1 mouse cellular context compared by ENCODE assay signal in the genomic region with DNA sequence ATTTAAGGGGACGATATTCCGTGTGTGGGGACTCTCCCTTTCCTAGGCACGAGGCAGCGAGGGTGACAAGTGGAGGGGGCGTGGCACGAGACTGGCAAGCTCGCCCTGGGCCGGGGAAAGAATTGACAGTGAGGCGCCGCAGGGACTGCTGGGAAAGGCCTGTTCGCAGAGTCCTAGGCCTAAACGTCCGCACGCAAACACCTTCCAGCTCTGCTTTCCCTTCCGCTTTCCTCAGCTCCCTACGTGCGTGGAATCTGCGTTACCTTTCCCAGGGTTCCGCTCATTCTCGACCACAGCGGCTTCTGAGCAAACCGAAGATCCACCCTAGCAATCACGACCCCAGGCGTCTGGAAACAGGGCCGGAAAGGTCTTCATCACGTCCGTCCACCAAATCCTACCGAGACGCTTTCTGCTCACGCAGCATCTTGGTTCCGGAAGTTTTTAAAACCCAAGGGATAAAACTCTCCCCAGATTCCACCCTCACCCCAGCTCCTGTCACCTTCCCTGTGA.
TF ChIP-seq lines count a peak whose summit lies in the region.

No protein-coding gene starts in this region.

TF ChIP-seq in CH12.LX, 34 proteins besides CTCF, POLR2A, EP300 and RAD21 (continued from another document):
- TF ChIP-seq JUND (conservative IDR thresholded peaks at IDR 0.05; ENCODE audit: low read depth, low read length) (0 out of 2 replicates have a peak, but pooled peaks have one; percentile 36), ZKSCAN1 (IDR thresholded peaks at IDR 0.05; ENCODE audit: borderline replicate concordance, low read depth, low read length) (no peak), E2F4 (IDR thresholded peaks at IDR 0.05; ENCODE audit: insufficient replicate concordance, low read depth, low read length) (no peak), USF1 (IDR thresholded peaks at IDR 0.05; ENCODE audit: low read depth, low read length) (no peak), MYC (IDR thresholded peaks at IDR 0.05; ENCODE audit: low read depth, low read length) (peak; percentile 86), POLR2AphosphoS2 (IDR thresholded peaks at IDR 0.05; ENCODE audit: low read depth, low read length) (no peak), MAFK (IDR thresholded peaks at IDR 0.05; ENCODE audit: insufficient replicate concordance, low read length) (no peak), SIN3A (IDR thresholded peaks at IDR 0.05; ENCODE audit: low read length) (peak; percentile 94), ZNF384 (IDR thresholded peaks at IDR 0.05; ENCODE audit: low read depth, low read length) (no peak), CHD1 (IDR thresholded peaks at IDR 0.05; ENCODE audit: low read depth, low read length) (no peak), CHD2 (IDR thresholded peaks at IDR 0.05; ENCODE audit: low read length) (no peak), IRF4 (IDR thresholded peaks at IDR 0.05; ENCODE audit: low read depth, low read length) (no peak), SMC3 (IDR thresholded peaks at IDR 0.05; ENCODE audit: low read depth, low read length) (no peak), HCFC1 (IDR thresholded peaks at IDR 0.05; ENCODE audit: low read depth, low read length) (peak; percentile 90), USF2 (conservative IDR thresholded peaks at IDR 0.05; ENCODE audit: low read depth, low read length) (no peak), MXI1 (IDR thresholded peaks at IDR 0.05; ENCODE audit: low read depth, low read length) (peak; percentile 96), RCOR1 (conservative IDR thresholded peaks at IDR 0.05; ENCODE audit: low read depth, low read length) (no peak), ELF1 (IDR thresholded peaks at IDR 0.05; ENCODE audit: low read depth, low read length) (peak; percentile 43; the same call in 1 of the 2 replicates), MAZ (IDR thresholded peaks at IDR 0.05; ENCODE audit: low read depth, low read length) (peak; percentile 51; the same call in 1 of the 2 replicates), UBTF (IDR thresholded peaks at IDR 0.05; ENCODE audit: low read depth, low read length) (no peak), ETS1 (conservative IDR thresholded peaks at IDR 0.05; ENCODE audit: low read depth, low read length) (peak; percentile 47; the same call in 1 of the 2 replicates), KAT2A (IDR thresholded peaks at IDR 0.05; ENCODE audit: insufficient replicate concordance, low read length) (peak; percentile 84; the same call in 1 of the 2 replicates), NELFE (IDR thresholded peaks at IDR 0.05; ENCODE audit: low read depth, low read length) (peak; percentile 70), GABPA (IDR thresholded peaks at IDR 0.05; ENCODE audit: insufficient replicate concordance, low read depth, low read length) (no peak; the same call in 1 of the 2 replicates), ZC3H11A (IDR thresholded peaks at IDR 0.05; ENCODE audit: low read depth, low read length) (no peak), MEF2A (IDR thresholded peaks at IDR 0.05; ENCODE audit: borderline replicate concordance, low read depth, low read length) (0 out of 2 replicates have a peak, but pooled peaks have one; percentile 29), ZMIZ1 (IDR thresholded peaks at IDR 0.05; ENCODE audit: low read depth, low read length) (no peak), NRF1 (IDR thresholded peaks at IDR 0.05; ENCODE audit: low read depth, low read length) (no peak), BHLHE40 (IDR thresholded peaks at IDR 0.05; ENCODE audit: low read depth, low read length) (peak; percentile 96), MAX (IDR thresholded peaks at IDR 0.05; ENCODE audit: low read length) (peak; percentile 85; the same call in 1 of the 2 replicates)
